In genomic region chr1:182340821-182341781, GRCm38 (mm10) we compare ENCODE assay signal across 8 mouse cellular contexts. TPM values are rescaled to one million over a fixed set of nuclear protein-coding genes. Genes with fewer than 3 reads are reported as not detected.
DNase-seq lines count a peak whose midpoint lies in the region; ATAC-seq lines count a peak whose summit lies in the region.

Fbxo28 (minus strand) TSS chr1:182341629.

- WGBS in heart, embryonic 14.5 days: under 1% methylated on average over 90 of the region's 93 CpGs
- WGBS in liver, embryonic 13.5 days (ENCODE audit: insufficient replicate concordance): under 1% methylated on average over 80 of the region's 93 CpGs
- under 1% methylated on average over 93 of the region's 93 CpGs for WGBS in stomach, embryonic 16.5 days

- no peaks in the 10 kb centered on the region for H3K9me3 ChIP-seq in heart, embryonic 14.5 days (ENCODE audit: control insufficient read depth, low read length)
- H3K9me3 ChIP-seq in liver, embryonic 13.5 days (replicated peaks): no peaks in the 10 kb centered on the region
- no peaks in the 10 kb centered on the region for H3K9me3 ChIP-seq in stomach, embryonic 16.5 days (replicated peaks; ENCODE audit: control insufficient read depth, low read length)

- H3K4me2 ChIP-seq in heart, embryonic 14.5 days (ENCODE audit: low read length): peak within 1 kb of the TSS; percentile 87
- peak within 1 kb of the TSS; percentile 89 for H3K4me2 ChIP-seq in liver, embryonic 13.5 days
- H3K4me2 ChIP-seq in stomach, embryonic 16.5 days (ENCODE audit: low read depth, low read length): peak within 1 kb of the TSS; percentile 94

- ATAC-seq in heart, embryonic 14.5 days (ENCODE audit: insufficient number of reproducible peaks, insufficient read depth, low FRiP score, low read depth): peak; percentile 89
- ATAC-seq in liver, embryonic 13.5 days (ENCODE audit: low read depth): peak; percentile 98
- peak; percentile 96 for ATAC-seq in stomach, embryonic 16.5 days (ENCODE audit: insufficient read depth, low FRiP score)

- H3K27me3 ChIP-seq in heart, embryonic 14.5 days (ENCODE audit: control insufficient read depth, insufficient read depth, low read length): no peaks in the 10 kb centered on the region
- no peaks in the 10 kb centered on the region for H3K27me3 ChIP-seq in liver, embryonic 13.5 days
- no peaks in the 10 kb centered on the region for H3K27me3 ChIP-seq in stomach, embryonic 16.5 days (ENCODE audit: control insufficient read depth, insufficient read depth, low read length)

- H3K36me3 ChIP-seq in heart, embryonic 14.5 days (ENCODE audit: control insufficient read depth, insufficient read depth, low read length): peaks cover 7% of the 10 kb centered on the region; the same call in 1 of the 2 replicates
- peaks cover 12% of the 10 kb centered on the region for H3K36me3 ChIP-seq in liver, embryonic 13.5 days
- H3K36me3 ChIP-seq in stomach, embryonic 16.5 days (ENCODE audit: control insufficient read depth, insufficient read depth, low read length): no peaks in the 10 kb centered on the region

- peak; percentile 91 for DNase-seq in CD4-positive, CD25-positive, alpha-beta regulatory T cell, adult 2 months (ENCODE audit: low read depth, low spot score)
- peak; percentile 47 for DNase-seq in fibroblast of lung, adult 2 months (ENCODE audit: low read depth)
- DNase-seq in kidney, postnatal 14 days: peak; percentile 89
- peak; percentile 79 for DNase-seq in liver, embryonic 13.5 days
- DNase-seq in neural tube, embryonic 10.5 days (ENCODE audit: extremely low spot score, low spot score): peak; percentile 96

- H3K27ac ChIP-seq in brown adipose tissue, adult 24 weeks (replicated peaks; ENCODE audit: low read depth, low read length): peak within 1 kb of the TSS; percentile 75
- peak within 1 kb of the TSS; percentile 34 to 81; a peak in 3 of 4 replicates for H3K27ac ChIP-seq in heart, embryonic 14.5 days (replicated peaks in 1 of 2; ENCODE audit: control insufficient read depth in 1 of 2, insufficient read depth in 1 of 2, low read depth in 2 of 2, low read length in 2 of 2)
- H3K27ac ChIP-seq in liver, embryonic 13.5 days: peak within 1 kb of the TSS; percentile 76
- peak within 1 kb of the TSS; percentile 73 for H3K27ac ChIP-seq in stomach, embryonic 16.5 days (ENCODE audit: low read length)

- no peaks in the 10 kb centered on the region for H3K4me1 ChIP-seq in brown adipose tissue, adult 24 weeks (ENCODE audit: control insufficient read depth, insufficient read depth, insufficient read length, low read length)
- H3K4me1 ChIP-seq in heart, embryonic 14.5 days (ENCODE audit: control insufficient read depth in 2 of 2, insufficient read depth in 2 of 2, low read length in 2 of 2): peaks cover 2 to 13% of the 10 kb centered on the region in 2 experiments; a peak in 2 of 4 replicates
- peaks cover 33% of the 10 kb centered on the region for H3K4me1 ChIP-seq in liver, embryonic 13.5 days (replicated peaks)
- H3K4me1 ChIP-seq in stomach, embryonic 16.5 days (ENCODE audit: control insufficient read depth, insufficient read depth, low read length): peaks cover 13% of the 10 kb centered on the region

- H3K4me3 ChIP-seq in brown adipose tissue, adult 24 weeks (ENCODE audit: insufficient read depth, low read depth, low read length): peak within 1 kb of the TSS; percentile 85
- H3K4me3 ChIP-seq in heart, embryonic 14.5 days (ENCODE audit: control insufficient read depth in 1 of 2, insufficient read depth in 1 of 2, low read depth in 1 of 2, low read length in 2 of 2): peak within 1 kb of the TSS; percentile 81 to 99
- peak within 1 kb of the TSS; percentile 99 for H3K4me3 ChIP-seq in liver, embryonic 13.5 days (replicated peaks)
- peak within 1 kb of the TSS; percentile 99 for H3K4me3 ChIP-seq in stomach, embryonic 16.5 days (replicated peaks; ENCODE audit: low read length)

- H3K9ac ChIP-seq in heart, embryonic 14.5 days (ENCODE audit: low read length): peak within 1 kb of the TSS; percentile 98
- H3K9ac ChIP-seq in liver, embryonic 13.5 days: peak within 1 kb of the TSS; percentile 97
- peak within 1 kb of the TSS; percentile 95 for H3K9ac ChIP-seq in stomach, embryonic 16.5 days (ENCODE audit: low read length)

RNA-seq across cellular contexts. Expression of gene Fbxo28, which starts in this region (rescaled TPM):
- polyA plus RNA-seq in brown adipose tissue, adult 24 weeks (2012; ENCODE audit: insufficient read depth, insufficient read length, missing spikeins): 8.7 and 11.6 TPM in 2 replicates
- polyA plus RNA-seq in heart, embryonic 14.5 days (2014; fragmentation: Nextera tagmentation; extraction: Ambion mirVana): 17.2 and 18.4 TPM in 2 replicates
- polyA plus RNA-seq in liver, embryonic 13.5 days (2015; fragmentation: Nextera tagmentation; extraction: Ambion mirVana): 6.9 and 8.5 TPM in 2 replicates
- polyA plus RNA-seq in stomach, embryonic 16.5 days (2015; fragmentation: Nextera tagmentation; extraction: Ambion mirVana): 12.3 and 13.4 TPM in 2 replicates

Comparison
In these comparisons a context has a peak if more than half of its experiments do, and no peak if none do; other contexts are left out.
1. Peak in every context shown above with its lines: DNase-seq, ATAC-seq, H3K4me3 ChIP-seq and H3K27ac ChIP-seq.